Mouse (Mus musculus) embryonic fibroblast, embryonic 13.5 days (primary cell): ENCODE measurements around the gene Akap10. TPM values are rescaled to one million over a fixed set of nuclear protein-coding genes. Genes with fewer than 3 reads are reported as not detected.
A peak's percentile ranks its signal among the peaks of the same experiment; 100 is the strongest.

Experiments
- H3K27ac ChIP-seq: 2 replicates; pipeline ENCODE4 v1.5.1; 2012; ENCODE audit warnings: low read length, control low read depth, inconsistent platforms; ENCODE audit not compliant: insufficient read depth
- H3K4me1 ChIP-seq: 2 replicates; pipeline ENCODE4 v1.6.1; 2011; ENCODE audit warnings: low read length; ENCODE audit not compliant: control insufficient read depth, insufficient read depth
- H3K4me3 ChIP-seq: 2 replicates; pipeline ENCODE4 v1.5.1; 2011; ENCODE audit warnings: mild to moderate bottlenecking, control low read depth, low read length; ENCODE audit not compliant: insufficient read depth
- CTCF ChIP-seq: IDR thresholded peaks from 2 replicates; pipeline ENCODE4 v1.5.1; 2011; ENCODE audit warnings: mild to moderate bottlenecking, control low read depth, low read length, moderate library complexity, borderline replicate concordance; ENCODE audit not compliant: insufficient read depth
- POLR2A ChIP-seq: IDR thresholded peaks from 2 replicates; pipeline ENCODE4 v1.6.1; 2011; ENCODE audit warnings: low read depth, mild to moderate bottlenecking, control low read depth, low read length, moderate library complexity
- polyA plus RNA-seq: library from polyadenylated mRNA; stranded (reverse); fragments of >200 nt; gene quantifications from 2 replicates; pipeline ENCODE4 v1.2.4, GENCODE M21; 2011; ENCODE audit warnings: low read depth; ENCODE audit not compliant: missing spikeins, insufficient read length

Akap10 gene
- polyA plus RNA-seq, 1 experiment = 20.0 TPM

GRCm38 (mm10) chr11:61937761-61938160, 7.7 kb upstream of the Akap10 start:
- Histone ChIP-seq H3K4me3 (no peak overlapping the region), H3K27ac (no peak overlapping the region), H3K4me1 (no peaks in the 10 kb centered on the region)
- TF ChIP-seq POLR2A (no peak), CTCF (no peak)

GRCm38 (mm10) chr11:61930640-61931586, 861 bp upstream of the Akap10 start:
- TF ChIP-seq CTCF (no peak), POLR2A (no peak)
- Histone ChIP-seq H3K4me1 (no peaks in the 10 kb centered on the region; the same call in 1 of the 2 replicates), H3K27ac (peak overlapping the region; percentile 59), H3K4me3 (peak overlapping the region; percentile 55)

GRCm38 (mm10) chr11:61929323-61930097, 542 bp downstream of the Akap10 start:
- no peaks in the 10 kb centered on the region; the same call in 1 of the 2 replicates for H3K4me1 ChIP-seq
- H3K4me3 ChIP-seq = peak overlapping the region; percentile 98
- H3K27ac ChIP-seq = peak overlapping the region; percentile 23; the same call in 1 of the 2 replicates
- TF ChIP-seq POLR2A = no peak
- TF ChIP-seq CTCF = no peak

- H3K4me3 ChIP-seq = no peak overlapping the region
- H3K4me1 ChIP-seq = no peaks in the 10 kb centered on the region
- no peak for TF ChIP-seq POLR2A
- TF ChIP-seq CTCF = no peak
- no peak overlapping the region for H3K27ac ChIP-seq
These were observed 6.7 kb downstream of the Akap10 start for GRCm38 (mm10) chr11:61923309-61923708.

- Histone ChIP-seq H3K4me3 (no peak overlapping the region), H3K27ac (no peak overlapping the region), H3K4me1 (no peaks in the 10 kb centered on the region)
- TF ChIP-seq POLR2A = no peak
These were observed 10.3 kb downstream of the Akap10 start for GRCm38 (mm10) chr11:61919702-61920101.

GRCm38 (mm10) chr11:61908315-61908714, 21.7 kb downstream of the Akap10 start:
- TF ChIP-seq POLR2A (no peak), CTCF (no peak)
- no peak overlapping the region for H3K4me3 ChIP-seq
- H3K27ac ChIP-seq = no peak overlapping the region
- H3K4me1 ChIP-seq = no peaks in the 10 kb centered on the region

GRCm38 (mm10) chr11:61882183-61882582, 47.9 kb downstream of the Akap10 start:
- TF ChIP-seq POLR2A (no peak), CTCF (no peak)
- Histone ChIP-seq H3K4me1 (no peaks in the 10 kb centered on the region), H3K4me3 (no peak overlapping the region), H3K27ac (no peak overlapping the region)

- Histone ChIP-seq H3K4me3 (no peak overlapping the region), H3K4me1 (no peaks in the 10 kb centered on the region), H3K27ac (no peak overlapping the region)
- TF ChIP-seq POLR2A = no peak
- no peak for TF ChIP-seq CTCF
These were observed 50.1 kb downstream of the Akap10 start for GRCm38 (mm10) chr11:61879921-61880320.

- TF ChIP-seq CTCF (no peak), POLR2A (no peak)
- Histone ChIP-seq H3K4me3 (no peak overlapping the region), H3K4me1 (no peaks in the 10 kb centered on the region), H3K27ac (no peak overlapping the region)
These were observed 58.2 kb downstream of the Akap10 start for GRCm38 (mm10) chr11:61871881-61872280.
